Mouse (Mus musculus): ENCODE measurements at regions not wholly inside any gene's neighbourhood (a gene's known extent, or its start where the extent isn't known, plus 50 kb on each side); places are given as distances from the start of the nearest gene placed in this dataset.

DNA sequence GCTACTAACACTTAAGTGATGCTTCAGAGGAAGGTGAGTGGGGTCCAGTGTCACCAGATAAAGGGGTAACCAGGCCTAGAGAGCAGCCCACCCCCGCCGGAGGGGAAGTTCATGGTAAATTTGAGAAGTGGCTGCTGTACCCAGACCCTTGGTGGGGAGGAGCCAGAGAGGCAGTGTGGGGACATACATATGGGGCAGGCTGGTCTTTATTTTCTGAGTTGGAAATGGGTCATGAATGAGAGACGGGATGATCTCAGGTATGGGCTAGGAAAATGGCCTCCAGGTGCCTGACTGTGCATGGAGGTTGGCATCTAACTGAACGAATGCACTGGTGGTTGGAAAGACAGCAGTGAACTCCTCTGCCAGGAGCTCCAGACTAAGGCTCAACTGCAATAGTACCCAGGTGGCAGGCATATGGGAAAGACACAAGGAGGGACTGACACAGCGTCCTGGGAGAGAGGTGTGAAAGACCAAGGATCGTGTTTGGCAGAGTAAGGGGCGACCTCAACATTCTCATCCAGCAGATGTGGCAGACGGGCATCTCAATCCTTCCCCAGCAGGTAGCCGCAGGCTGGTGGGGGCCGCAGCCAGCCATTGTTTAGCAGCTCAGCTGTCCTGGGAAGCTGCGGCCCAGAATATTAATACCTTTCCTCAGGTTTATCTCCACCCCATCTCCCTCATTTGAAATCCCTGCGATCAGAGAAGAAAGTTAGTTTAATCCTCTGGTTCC is 387.7 kb downstream of the Rps24 start:
- no peak overlapping the region for H3K9ac ChIP-seq (ENCODE audit: low read length)
- no peaks in the 10 kb centered on the region for H3K27me3 ChIP-seq (replicated peaks; ENCODE audit: control insufficient read depth, insufficient read depth, low read length)
- no peak overlapping the region for H3K4me2 ChIP-seq (ENCODE audit: low read length)
- no peaks in the 10 kb centered on the region for H3K36me3 ChIP-seq (ENCODE audit: control insufficient read depth, insufficient read depth, low read length)
- H3K9me3 ChIP-seq (ENCODE audit: control insufficient read depth, low read length): no peaks in the 10 kb centered on the region
- 67% methylated on average over 12 of the region's 12 CpGs for WGBS
- H3K4me3 ChIP-seq (ENCODE audit: low read depth, low read length): no peak overlapping the region
- peaks cover 4% of the 10 kb centered on the region; the same call in 1 of the 2 replicates for H3K4me1 ChIP-seq (replicated peaks; ENCODE audit: control insufficient read depth, insufficient read depth, low read length)
- no peak for DNase-seq (ENCODE audit: low spot score)
- ATAC-seq (replicated peaks; ENCODE audit: low FRiP score, low TSS enrichment, low read depth): no peak
- no peak overlapping the region for H3K27ac ChIP-seq (ENCODE audit: low read depth)

DNA sequence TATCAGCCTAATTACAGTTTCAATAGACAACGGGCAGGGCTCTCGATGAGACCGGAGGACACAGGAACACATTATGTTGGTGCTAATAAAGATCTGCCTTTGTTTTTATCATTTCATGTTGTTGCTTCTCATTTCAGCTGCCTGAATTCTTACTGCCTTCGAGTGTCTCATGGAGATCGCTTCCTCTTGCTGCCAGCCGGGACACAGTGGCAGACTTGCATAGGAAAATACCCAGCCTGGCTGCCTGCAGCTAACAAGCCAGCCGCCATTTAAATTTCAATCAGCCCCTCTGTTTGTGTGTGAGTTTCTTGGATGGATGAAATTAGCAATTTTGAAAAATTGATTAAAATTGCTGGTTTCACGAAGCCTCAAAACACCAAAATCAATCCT is 388.2 kb downstream of the Rps24 start:
- no peak overlapping the region for H3K9ac ChIP-seq (ENCODE audit: low read length)
- H3K4me1 ChIP-seq (replicated peaks; ENCODE audit: control insufficient read depth, insufficient read depth, low read length): peaks cover 4% of the 10 kb centered on the region; the same call in 1 of the 2 replicates
- H3K27ac ChIP-seq (ENCODE audit: low read depth): no peak overlapping the region
- DNase-seq (ENCODE audit: low spot score): no peak
- ATAC-seq (replicated peaks; ENCODE audit: low FRiP score, low TSS enrichment, low read depth): no peak
- H3K9me3 ChIP-seq (ENCODE audit: control insufficient read depth, low read length): no peaks in the 10 kb centered on the region
- H3K36me3 ChIP-seq (ENCODE audit: control insufficient read depth, insufficient read depth, low read length): no peaks in the 10 kb centered on the region
- H3K4me2 ChIP-seq (ENCODE audit: low read length): no peak overlapping the region
- 73% methylated on average over 8 of the region's 8 CpGs for WGBS
- no peaks in the 10 kb centered on the region for H3K27me3 ChIP-seq (replicated peaks; ENCODE audit: control insufficient read depth, insufficient read depth, low read length)
- H3K4me3 ChIP-seq (ENCODE audit: low read depth, low read length): no peak overlapping the region

DNA sequence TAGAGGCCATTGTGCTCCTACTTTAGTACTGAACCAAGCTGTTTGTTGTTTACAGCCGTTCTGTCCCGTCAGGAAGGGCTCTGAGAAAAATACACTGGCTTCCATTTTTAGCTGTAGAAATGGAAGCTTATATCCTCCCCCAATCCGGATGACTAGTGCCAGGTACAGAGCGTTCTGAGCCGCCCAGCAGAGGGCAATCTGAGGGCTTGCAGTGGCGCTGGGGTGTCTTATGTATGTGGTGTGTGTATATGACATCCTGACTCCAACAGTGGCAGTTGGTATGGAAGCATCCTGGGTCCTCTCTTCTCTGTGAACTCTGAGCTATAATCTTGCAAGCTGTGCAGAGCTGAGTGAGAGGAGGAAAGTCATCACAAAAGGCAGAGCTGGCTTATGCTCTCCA is 389.0 kb downstream of the Rps24 start:
- WGBS: 68% methylated on average over 6 of the region's 6 CpGs
- Histone ChIP-seq H3K4me3 (ENCODE audit: low read depth, low read length) (no peak overlapping the region), H3K27me3 (replicated peaks; ENCODE audit: control insufficient read depth, insufficient read depth, low read length) (no peaks in the 10 kb centered on the region), H3K9ac (ENCODE audit: low read length) (no peak overlapping the region), H3K9me3 (ENCODE audit: control insufficient read depth, low read length) (no peaks in the 10 kb centered on the region), H3K36me3 (ENCODE audit: control insufficient read depth, insufficient read depth, low read length) (no peaks in the 10 kb centered on the region), H3K4me1 (replicated peaks; ENCODE audit: control insufficient read depth, insufficient read depth, low read length) (peaks cover 4% of the 10 kb centered on the region; the same call in 1 of the 2 replicates), H3K4me2 (ENCODE audit: low read length) (no peak overlapping the region), H3K27ac (ENCODE audit: low read depth) (no peak overlapping the region)
- no peak for DNase-seq (ENCODE audit: low spot score)
- no peak for ATAC-seq (replicated peaks; ENCODE audit: low FRiP score, low TSS enrichment, low read depth)

DNA sequence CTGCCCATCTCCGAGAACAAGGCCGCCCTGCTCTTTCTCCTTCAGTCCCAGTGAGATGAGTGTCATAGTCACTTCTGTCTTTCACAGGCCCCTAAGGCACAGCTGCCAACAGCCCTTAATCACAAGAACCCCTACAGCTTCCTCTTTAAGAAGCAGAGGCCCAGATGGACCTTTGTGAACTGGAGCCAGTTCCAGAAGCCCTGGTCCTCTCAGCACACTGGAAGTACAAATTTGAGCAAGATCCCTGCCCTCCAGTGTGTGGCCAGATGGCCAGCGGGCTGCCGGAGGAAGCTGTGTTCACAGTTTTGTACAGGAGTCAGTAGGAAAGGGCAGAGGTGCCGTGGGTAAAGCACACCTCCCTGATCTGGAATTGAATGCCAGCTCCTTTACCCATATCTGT is 389.6 kb downstream of the Rps24 start:
- 90% methylated on average over 5 of the region's 5 CpGs for WGBS

DNA sequence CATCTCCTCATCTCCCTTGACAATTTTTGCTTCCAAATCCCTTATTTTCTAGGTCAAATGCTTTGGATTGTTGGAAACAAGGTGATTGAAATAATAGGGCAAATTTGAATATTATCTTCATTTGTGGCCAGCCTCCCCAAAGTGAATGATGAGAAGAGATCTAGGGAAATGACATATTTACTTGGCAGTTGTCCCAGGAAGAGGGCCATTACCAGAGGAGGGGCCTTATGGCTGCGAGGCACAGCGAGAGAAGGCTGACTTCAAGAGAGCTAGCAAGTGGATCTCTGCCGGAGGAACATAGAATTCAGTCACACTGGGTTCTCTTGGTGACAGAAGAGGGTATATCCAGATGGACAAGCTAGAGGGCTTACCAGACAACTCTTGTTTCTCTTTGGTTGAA is 390.9 kb downstream of the Rps24 start:
- DNase-seq (ENCODE audit: low spot score): no peak

More for the DNA sequence above, 389.6 kb downstream of the Rps24 start:
- no peak overlapping the region for H3K4me2 ChIP-seq (ENCODE audit: low read length)
- ATAC-seq (replicated peaks; ENCODE audit: low FRiP score, low TSS enrichment, low read depth) (no peak), DNase-seq (ENCODE audit: low spot score) (no peak)
- no peaks in the 10 kb centered on the region for H3K27me3 ChIP-seq (replicated peaks; ENCODE audit: control insufficient read depth, insufficient read depth, low read length)
- no peak overlapping the region for H3K27ac ChIP-seq (ENCODE audit: low read depth)
- no peak overlapping the region for H3K4me3 ChIP-seq (ENCODE audit: low read depth, low read length)
- H3K9me3 ChIP-seq (ENCODE audit: control insufficient read depth, low read length): no peaks in the 10 kb centered on the region
- H3K36me3 ChIP-seq (ENCODE audit: control insufficient read depth, insufficient read depth, low read length): no peaks in the 10 kb centered on the region
- no peak overlapping the region for H3K9ac ChIP-seq (ENCODE audit: low read length)
- H3K4me1 ChIP-seq (replicated peaks; ENCODE audit: control insufficient read depth, insufficient read depth, low read length): no peaks in the 10 kb centered on the region

DNA sequence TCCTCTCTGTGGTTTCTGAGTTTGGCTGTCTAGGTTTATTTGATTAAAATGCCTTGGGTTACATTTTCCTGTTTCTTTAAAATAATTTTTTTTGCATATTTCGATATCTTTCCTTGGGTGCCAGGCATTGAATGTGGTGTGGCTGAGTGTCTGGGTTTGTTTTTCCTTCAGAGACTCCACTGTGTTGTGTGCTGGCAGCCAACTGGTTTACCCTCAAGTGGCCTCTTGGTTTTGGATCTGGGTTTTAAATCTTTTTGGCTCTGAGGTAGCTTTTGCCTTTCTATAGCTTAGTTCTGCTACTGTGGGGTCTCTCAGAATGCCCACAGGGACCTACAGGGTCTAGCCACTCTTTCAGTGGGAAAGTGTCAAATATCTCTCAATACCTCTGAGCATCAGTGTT is 399.2 kb downstream of the Rps24 start:
- Histone ChIP-seq H3K27me3 (replicated peaks; ENCODE audit: control insufficient read depth, insufficient read depth, low read length) (no peaks in the 10 kb centered on the region), H3K9ac (ENCODE audit: low read length) (no peak overlapping the region), H3K9me3 (ENCODE audit: control insufficient read depth, low read length) (0 out of 2 replicates have a peak, but pooled peaks cover 6% of the 10 kb centered on the region), H3K4me1 (replicated peaks; ENCODE audit: control insufficient read depth, insufficient read depth, low read length) (no peaks in the 10 kb centered on the region), H3K27ac (ENCODE audit: low read depth) (no peak overlapping the region), H3K4me2 (ENCODE audit: low read length) (no peak overlapping the region), H3K36me3 (ENCODE audit: control insufficient read depth, insufficient read depth, low read length) (no peaks in the 10 kb centered on the region), H3K4me3 (ENCODE audit: low read depth, low read length) (no peak overlapping the region)
- ATAC-seq (replicated peaks; ENCODE audit: low FRiP score, low TSS enrichment, low read depth): no peak
- 75% methylated on average over 1 of the region's 1 CpGs for WGBS
- DNase-seq (ENCODE audit: low spot score): no peak

More for the DNA sequence above, 390.9 kb downstream of the Rps24 start:
- Histone ChIP-seq H3K4me3 (ENCODE audit: low read depth, low read length) (no peak overlapping the region), H3K36me3 (ENCODE audit: control insufficient read depth, insufficient read depth, low read length) (no peaks in the 10 kb centered on the region), H3K4me2 (ENCODE audit: low read length) (no peak overlapping the region), H3K9ac (ENCODE audit: low read length) (no peak overlapping the region), H3K27ac (ENCODE audit: low read depth) (no peak overlapping the region), H3K9me3 (ENCODE audit: control insufficient read depth, low read length) (no peaks in the 10 kb centered on the region), H3K4me1 (replicated peaks; ENCODE audit: control insufficient read depth, insufficient read depth, low read length) (no peaks in the 10 kb centered on the region), H3K27me3 (replicated peaks; ENCODE audit: control insufficient read depth, insufficient read depth, low read length) (no peaks in the 10 kb centered on the region)
- 58% methylated on average over 3 of the region's 3 CpGs for WGBS
- ATAC-seq (replicated peaks; ENCODE audit: low FRiP score, low TSS enrichment, low read depth): no peak

DNA sequence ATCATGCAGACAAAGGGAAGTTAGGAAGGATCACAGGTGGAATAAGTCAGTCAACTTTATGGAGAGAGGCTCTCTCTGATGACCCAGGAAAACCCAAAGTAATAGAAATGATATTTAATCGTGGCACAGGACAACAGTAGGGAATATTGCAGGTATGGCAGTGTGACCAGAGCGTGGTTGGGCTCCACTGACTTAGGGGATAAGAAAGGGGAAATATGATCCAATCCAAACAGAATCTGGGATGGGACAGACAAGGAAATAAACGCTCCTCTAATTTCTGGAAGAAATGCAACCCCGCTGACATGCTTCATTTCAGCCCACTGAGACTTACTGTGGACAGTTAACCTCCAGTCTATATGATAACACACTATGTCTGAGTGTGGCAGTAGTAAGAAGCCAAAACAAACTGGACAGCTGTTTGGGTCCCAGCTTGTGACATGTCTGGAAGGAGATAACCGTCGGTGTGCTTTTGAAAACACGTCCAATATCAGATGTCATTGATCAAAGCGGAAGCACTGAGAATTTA is 400.0 kb downstream of the Rps24 start:
- H3K27me3 ChIP-seq (replicated peaks; ENCODE audit: control insufficient read depth, insufficient read depth, low read length): no peaks in the 10 kb centered on the region
- ATAC-seq (replicated peaks; ENCODE audit: low FRiP score, low TSS enrichment, low read depth): no peak
- no peak overlapping the region for H3K27ac ChIP-seq (ENCODE audit: low read depth)

DNA sequence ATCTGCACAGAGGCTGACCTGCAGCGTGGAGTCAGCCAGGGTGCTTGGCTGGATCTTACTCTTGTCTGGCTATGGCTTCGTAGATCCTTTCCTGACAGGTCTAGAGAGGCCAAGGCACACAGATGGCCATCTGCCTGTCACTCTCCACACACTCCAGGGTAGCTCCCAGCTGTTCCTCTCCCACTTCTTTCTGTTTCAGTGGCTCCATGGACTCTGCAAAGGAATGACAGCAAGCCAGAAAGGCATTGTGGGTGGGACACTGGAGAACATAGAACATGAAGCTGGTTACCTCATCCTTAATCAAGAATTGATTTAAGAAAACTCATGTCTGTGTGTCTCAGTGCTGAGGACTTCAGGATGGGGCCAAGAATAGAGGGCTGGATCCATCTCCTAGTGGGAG is 403.9 kb downstream of the Rps24 start:
- 89% methylated on average over 2 of the region's 2 CpGs for WGBS
- H3K4me2 ChIP-seq (ENCODE audit: low read length): no peak overlapping the region
- ATAC-seq (replicated peaks; ENCODE audit: low FRiP score, low TSS enrichment, low read depth) (no peak), DNase-seq (ENCODE audit: low spot score) (no peak)
- no peak overlapping the region for H3K9ac ChIP-seq (ENCODE audit: low read length)
- H3K27me3 ChIP-seq (replicated peaks; ENCODE audit: control insufficient read depth, insufficient read depth, low read length): no peaks in the 10 kb centered on the region
- peaks cover 11% of the 10 kb centered on the region; the same call in 1 of the 2 replicates for H3K4me1 ChIP-seq (replicated peaks; ENCODE audit: control insufficient read depth, insufficient read depth, low read length)
- no peaks in the 10 kb centered on the region for H3K9me3 ChIP-seq (ENCODE audit: control insufficient read depth, low read length)
- H3K4me3 ChIP-seq (ENCODE audit: low read depth, low read length): no peak overlapping the region
- H3K36me3 ChIP-seq (ENCODE audit: control insufficient read depth, insufficient read depth, low read length): no peaks in the 10 kb centered on the region
- H3K27ac ChIP-seq (ENCODE audit: low read depth): no peak overlapping the region

More for the DNA sequence above, 400.0 kb downstream of the Rps24 start:
- H3K9me3 ChIP-seq (ENCODE audit: control insufficient read depth, low read length): 0 out of 2 replicates have a peak, but pooled peaks cover 6% of the 10 kb centered on the region
- H3K4me1 ChIP-seq (replicated peaks; ENCODE audit: control insufficient read depth, insufficient read depth, low read length): no peaks in the 10 kb centered on the region
- no peak overlapping the region for H3K4me2 ChIP-seq (ENCODE audit: low read length)
- DNase-seq (ENCODE audit: low spot score): no peak
- 76% methylated on average over 8 of the region's 8 CpGs for WGBS
- no peak overlapping the region for H3K4me3 ChIP-seq (ENCODE audit: low read depth, low read length)
- no peak overlapping the region for H3K9ac ChIP-seq (ENCODE audit: low read length)
- no peaks in the 10 kb centered on the region for H3K36me3 ChIP-seq (ENCODE audit: control insufficient read depth, insufficient read depth, low read length)

DNA sequence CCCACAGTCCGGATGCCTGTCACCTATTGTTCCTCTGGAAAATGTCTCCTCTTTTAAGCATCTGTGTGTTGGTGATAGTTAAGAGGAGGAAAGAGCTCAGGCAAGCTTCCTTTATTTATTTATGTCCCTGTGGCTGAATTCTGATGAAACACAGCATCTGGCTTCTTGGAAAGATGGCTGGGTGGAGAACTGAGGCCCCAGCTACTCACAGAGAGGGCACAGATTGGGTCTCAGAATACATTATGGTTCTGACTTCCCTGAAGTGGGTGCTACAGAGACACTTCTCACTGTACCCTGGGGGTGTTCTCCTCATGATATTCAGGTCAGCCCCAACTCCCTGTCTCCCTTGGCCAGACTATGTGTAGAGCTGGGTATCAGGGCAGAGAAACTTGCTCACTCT is 408.3 kb downstream of the Rps24 start:
- DNase-seq (ENCODE audit: low spot score) (no peak), ATAC-seq (replicated peaks; ENCODE audit: low FRiP score, low TSS enrichment, low read depth) (no peak)
- no peaks in the 10 kb centered on the region for H3K36me3 ChIP-seq (ENCODE audit: control insufficient read depth, insufficient read depth, low read length)
- no peaks in the 10 kb centered on the region for H3K9me3 ChIP-seq (ENCODE audit: control insufficient read depth, low read length)
- H3K4me2 ChIP-seq (ENCODE audit: low read length): no peak overlapping the region
- no peak overlapping the region for H3K4me3 ChIP-seq (ENCODE audit: low read depth, low read length)
- H3K9ac ChIP-seq (ENCODE audit: low read length): no peak overlapping the region
- H3K27ac ChIP-seq (ENCODE audit: low read depth): peak overlapping the region; percentile 38; the same call in 1 of the 2 replicates
- WGBS: 28% methylated on average over 1 of the region's 1 CpGs
- H3K4me1 ChIP-seq (replicated peaks; ENCODE audit: control insufficient read depth, insufficient read depth, low read length): peaks cover 11% of the 10 kb centered on the region; the same call in 1 of the 2 replicates
- H3K27me3 ChIP-seq (replicated peaks; ENCODE audit: control insufficient read depth, insufficient read depth, low read length): no peaks in the 10 kb centered on the region

Data from intestine, embryonic 14.5 days (tissue).